Mouse (Mus musculus) liver, embryonic 14.5 days (tissue): ENCODE measurements around the gene Fhdc1.

ENCODE experiments used
- CTCF ChIP-seq: IDR thresholded peaks from 2 replicates; pipeline ENCODE4 v1.5.1; 2016; ENCODE audit warnings: antibody characterized with exemption, low read depth, control low read depth
- EP300 ChIP-seq: IDR thresholded peaks from 2 replicates; pipeline ENCODE4 v1.6.1; 2016; ENCODE audit warnings: antibody characterized with exemption, low read depth

DNA sequence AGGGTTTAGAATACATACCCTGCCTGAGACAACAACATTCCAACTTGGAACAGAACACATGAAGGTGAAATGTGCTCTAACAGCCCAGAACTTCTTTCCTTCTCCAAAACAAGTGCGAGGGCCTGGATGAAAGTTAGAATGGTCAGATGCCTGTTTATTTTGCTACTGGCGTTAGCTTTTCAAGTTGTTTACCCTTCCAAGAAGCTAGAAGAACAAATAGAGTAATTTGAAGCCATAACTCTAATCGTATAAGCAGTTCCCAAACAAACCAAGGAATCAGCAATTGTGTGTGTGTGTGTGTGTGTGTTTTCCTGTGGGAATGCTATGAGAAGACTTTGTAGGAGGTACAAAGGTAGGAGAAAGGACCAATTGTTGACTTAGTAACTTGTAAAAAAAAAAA is 4.7 kb upstream of the Fhdc1 start:
- TF ChIP-seq CTCF (no peak), EP300 (no peak)
